Mouse (Mus musculus) olfactory bulb, adult 2 months (tissue): ENCODE measurements around the gene Gm49325.

Source experiments
- CTCF ChIP-seq: fragments of 200-500 bp; IDR thresholded peaks from 2 replicates; pipeline ENCODE4 v1.5.1; 2012; ENCODE audit warnings: low read depth, mild to moderate bottlenecking, low read length, moderate library complexity; ENCODE audit not compliant: insufficient read depth
- POLR2A ChIP-seq: fragments of 200-500 bp; IDR thresholded peaks from 2 replicates; pipeline ENCODE4 v1.6.1; 2012; ENCODE audit warnings: mild to moderate bottlenecking, low read depth, low read length, moderate library complexity; ENCODE audit not compliant: insufficient read depth

DNA sequence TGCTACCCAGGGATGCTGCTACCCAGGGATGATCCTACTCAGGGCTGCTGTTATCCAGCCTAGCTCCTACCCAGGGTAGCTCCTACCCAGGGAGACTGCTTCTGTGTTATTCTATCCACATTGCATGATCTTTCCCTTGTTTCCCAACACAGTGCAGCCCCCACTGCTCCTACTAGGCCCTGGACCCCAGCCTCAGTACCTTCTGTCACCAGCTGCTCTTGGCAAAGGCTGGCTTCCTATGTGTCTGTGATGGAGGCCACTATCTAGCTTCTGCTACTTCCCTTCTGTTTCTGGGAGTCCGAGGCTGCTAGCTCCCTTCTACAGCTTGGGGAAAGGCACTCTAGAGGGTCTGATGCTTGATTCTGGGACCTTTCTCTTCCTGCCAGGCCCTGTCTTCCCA is 41.5 kb downstream of the Gm49325 start:
- TF ChIP-seq CTCF, result no peak
- TF ChIP-seq POLR2A, result no peak
